Mouse (Mus musculus) left cerebral cortex, adult 2 months (tissue): Measurements from ENCODE around the gene Sgms2. TPM values are rescaled to one million over a fixed set of nuclear protein-coding genes. Genes with fewer than 3 reads are reported as not detected.
A peak's percentile ranks its signal among the peaks of the same experiment; 100 is the strongest.

Experiments
- DNase-seq, 2 experiments: peaks; one replicate each; pipeline ENCODE4 v3.0.0; 2021 to 2022; ENCODE audit warnings: low spot score in 2 of 2, mixed read lengths in 1 of 2; ENCODE audit errors: extremely low spot score in 1 of 2
- H3K27ac ChIP-seq: fragments of 200-600 bp; 2 replicates; pipeline ENCODE4 v1.8.1; 2022
- H3K4me3 ChIP-seq: fragments of 200-600 bp; 2 replicates; pipeline ENCODE4 v1.8.1; 2022
- CTCF ChIP-seq: fragments of 200-600 bp; IDR thresholded peaks from 2 replicates; pipeline ENCODE4 v1.8.1; 2022; ENCODE audit warnings: antibody characterized with exemption, mild to moderate bottlenecking, moderate library complexity
- intact Hi-C: fragments of 180-260 bp; cut with DNase I; formaldehyde crosslinking; loops from one replicate; pipeline ENCODE4 v1.15.1; 2025
- long read RNA-seq, 2 experiments: library from polyadenylated mRNA; stranded (forward); transcript quantifications; one replicate each; pipeline ENCODE4 v2.0.0; 2021; ENCODE audit warnings: borderline mapping rate in 2 of 2
- total RNA-seq, 2 experiments: library from RNA; stranded (reverse); gene quantifications; 2 replicates each; pipeline ENCODE4 v1.2.3; 2021

Gene Sgms2
- total RNA-seq: 1 to 10 TPM; 2.3 to 3.6 TPM
- long read RNA-seq, experiment 1, partial matches to known transcripts: 0 of 2 reads
- long read RNA-seq, experiment 1, other reads (novel, unspliced or antisense): 2 of 2 reads
- long read RNA-seq, experiment 2, partial matches to known transcripts: 0 of 2 reads
- long read RNA-seq, experiment 2, other reads (novel, unspliced or antisense): 2 of 2 reads

GRCm38 (mm10) chr3:131491361-131491925 is at the start of gene Sgms2:
Sgms2 (minus strand) TSS chr3:131491411.
- TF ChIP-seq CTCF: no peak
- intact Hi-C loops: no loop called here
- no peak for DNase-seq
- Histone ChIP-seq H3K4me3 (peak within 1 kb of the TSS; percentile 77), H3K27ac (peak within 1 kb of the TSS; percentile 63; the same call in 1 of the 2 replicates)

- H3K27ac ChIP-seq: no peak overlapping the region
- H3K4me3 ChIP-seq: no peak overlapping the region
- intact Hi-C loops: loop anchor here (2.0 kb wide), 1 partner anchor 204 kb away; no protein-coding TSS in a partner anchor
- no peak for TF ChIP-seq CTCF
- no peak for DNase-seq
Observed at GRCm38 (mm10) chr3:131525229-131525628, 34.0 kb upstream of the Sgms2 start.

GRCm38 (mm10) chr3:131524779-131525178 is 33.6 kb upstream of the Sgms2 start:
- intact Hi-C loops: loop anchor here (2.0 kb wide), 1 partner anchor 204 kb away; no protein-coding TSS in a partner anchor

GRCm38 (mm10) chr3:131524210-131524609 is 33.0 kb upstream of the Sgms2 start:
- no peak overlapping the region for H3K4me3 ChIP-seq
- no peak for TF ChIP-seq CTCF
- intact Hi-C loops: loop anchor here (2.0 kb wide), 1 partner anchor 203 kb away; no protein-coding TSS in a partner anchor
- no peak for DNase-seq
- H3K27ac ChIP-seq: no peak overlapping the region

More at GRCm38 (mm10) chr3:131524779-131525178, 33.6 kb upstream of the Sgms2 start:
- Histone ChIP-seq H3K27ac (no peak overlapping the region), H3K4me3 (no peak overlapping the region)
- TF ChIP-seq CTCF: peak; percentile 67
- peak; percentile 27 to 55 for DNase-seq

GRCm38 (mm10) chr3:131523749-131524148 is 32.5 kb upstream of the Sgms2 start:
- no peak for TF ChIP-seq CTCF

GRCm38 (mm10) chr3:131522243-131522642 is 31.0 kb upstream of the Sgms2 start:
- Histone ChIP-seq H3K4me3 (no peak overlapping the region), H3K27ac (no peak overlapping the region)
- DNase-seq: no peak
- intact Hi-C loops: no loop called here
- no peak for TF ChIP-seq CTCF

More at GRCm38 (mm10) chr3:131523749-131524148, 32.5 kb upstream of the Sgms2 start:
- no peak for DNase-seq
- H3K4me3 ChIP-seq: no peak overlapping the region
- intact Hi-C loops: loop anchor here (2.0 kb wide), 1 partner anchor 203 kb away; no protein-coding TSS in a partner anchor
- H3K27ac ChIP-seq: no peak overlapping the region

- no peak overlapping the region for H3K27ac ChIP-seq
- no peak overlapping the region for H3K4me3 ChIP-seq
- intact Hi-C loops: no loop called here
- DNase-seq: no peak
- no peak for TF ChIP-seq CTCF
Observed at GRCm38 (mm10) chr3:131521206-131521605, 30.0 kb upstream of the Sgms2 start.

GRCm38 (mm10) chr3:131517756-131518155 is 26.5 kb upstream of the Sgms2 start:
- DNase-seq: no peak
- H3K4me3 ChIP-seq: no peak overlapping the region
- H3K27ac ChIP-seq: no peak overlapping the region
- no peak for TF ChIP-seq CTCF
- intact Hi-C loops: no loop called here

- intact Hi-C loops: no loop called here
- no peak for TF ChIP-seq CTCF
- no peak overlapping the region for H3K4me3 ChIP-seq
- no peak overlapping the region for H3K27ac ChIP-seq
- DNase-seq: no peak
Observed at GRCm38 (mm10) chr3:131516332-131516999, 25.3 kb upstream of the Sgms2 start.

- intact Hi-C loops: no loop called here
- no peak for DNase-seq
- Histone ChIP-seq H3K27ac (no peak overlapping the region), H3K4me3 (no peak overlapping the region)
- TF ChIP-seq CTCF: peak; percentile 29
Observed at GRCm38 (mm10) chr3:131511616-131512015, 20.4 kb upstream of the Sgms2 start.

- Histone ChIP-seq H3K4me3 (no peak overlapping the region), H3K27ac (no peak overlapping the region)
- TF ChIP-seq CTCF: no peak
- no peak for DNase-seq
- intact Hi-C loops: no loop called here
Observed at GRCm38 (mm10) chr3:131508024-131508423, 16.8 kb upstream of the Sgms2 start.

- no peak for DNase-seq
- Histone ChIP-seq H3K27ac (no peak overlapping the region), H3K4me3 (no peak overlapping the region)
- intact Hi-C loops: no loop called here
- no peak for TF ChIP-seq CTCF
Observed at GRCm38 (mm10) chr3:131504595-131505223, 13.5 kb upstream of the Sgms2 start.
